8 mouse cellular contexts compared by ENCODE assay signal in the genomic region with DNA sequence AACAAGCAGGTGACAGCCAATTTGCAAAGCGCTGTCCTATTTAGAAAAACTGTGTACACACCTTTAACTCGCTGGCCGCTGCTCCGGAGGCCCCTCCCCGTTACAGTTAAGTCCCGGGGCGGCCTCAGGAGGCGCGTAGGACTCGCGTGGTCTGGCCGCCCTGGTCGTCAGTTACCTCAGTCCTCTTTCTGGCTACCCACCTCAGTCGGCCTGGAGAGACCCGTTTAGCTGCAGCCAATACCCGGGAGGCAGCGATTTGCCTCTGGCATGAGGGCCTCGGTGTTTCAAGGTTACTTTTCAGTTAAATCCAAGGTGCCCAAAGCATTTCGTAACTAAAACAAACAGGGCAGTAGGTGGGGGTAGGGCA. TPM values are rescaled to one million over a fixed set of nuclear protein-coding genes. Genes with fewer than 3 reads are reported as not detected.
DNase-seq lines count a peak whose midpoint lies in the region; ATAC-seq and TF ChIP-seq lines count a peak whose summit lies in the region.

Foxa2 (minus strand) TSS at position 171 of the 367 bp plus-strand sequence.

- H3K4me1 ChIP-seq in forebrain, postnatal 0 days (ENCODE audit: insufficient read depth) = no peaks in the 10 kb centered on the region
- no peaks in the 10 kb centered on the region for H3K4me1 ChIP-seq in liver, postnatal 0 days (ENCODE audit: insufficient read depth)

- no peak within 1 kb of the TSS for H3K9ac ChIP-seq in forebrain, postnatal 0 days
- peak within 1 kb of the TSS; percentile 59 for H3K9ac ChIP-seq in liver, postnatal 0 days (replicated peaks)

- no peak for TF ChIP-seq EP300 in liver, postnatal 0 days (IDR thresholded peaks at IDR 0.05; ENCODE audit: low read depth)

- H3K27ac ChIP-seq in forebrain, postnatal 0 days (ENCODE audit: low read depth, low read length) = no peak within 1 kb of the TSS
- peak within 1 kb of the TSS; percentile 90 for H3K27ac ChIP-seq in liver, postnatal 0 days (ENCODE audit: low read depth)

- peak within 1 kb of the TSS; percentile 28; the same call in 1 of the 2 replicates for H3K4me2 ChIP-seq in forebrain, postnatal 0 days (ENCODE audit: low read depth)
- peak within 1 kb of the TSS; percentile 70 for H3K4me2 ChIP-seq in liver, postnatal 0 days (ENCODE audit: low read depth, low read length)

- TF ChIP-seq CTCF in forebrain, postnatal 0 days (IDR thresholded peaks at IDR 0.05; ENCODE audit: low read depth) = no peak
- no peak for TF ChIP-seq CTCF in liver, postnatal 0 days (IDR thresholded peaks at IDR 0.05; ENCODE audit: low read depth)

- peak; percentile 28 for DNase-seq in kidney, adult 18-20 months
- no peak for DNase-seq in kidney, postnatal 14 days
- no peak for DNase-seq in forebrain, postnatal 0 days
- peak; percentile 49 for DNase-seq in liver, postnatal 0 days
- peak; percentile 14 for DNase-seq in retina, embryonic 14.5 days (ENCODE audit: low spot score)
- no peak for DNase-seq in ovary, adult 18-20 months (ENCODE audit: low spot score)
- DNase-seq in frontal cortex, postnatal 36 days (ENCODE audit: low spot score in 2 of 2) = no peak

- H3K27me3 ChIP-seq in forebrain, postnatal 0 days (ENCODE audit: insufficient read depth, low read length) = peaks cover 95% of the 10 kb centered on the region
- H3K27me3 ChIP-seq in liver, postnatal 0 days (ENCODE audit: insufficient read depth, low read length) = peaks cover 46% of the 10 kb centered on the region

- ATAC-seq in forebrain, postnatal 0 days = no peak
- peak; percentile 57 for ATAC-seq in liver, postnatal 0 days
- no peak for ATAC-seq in frontal cortex, adult (ENCODE audit: low TSS enrichment)

- H3K36me3 ChIP-seq in forebrain, postnatal 0 days (ENCODE audit: insufficient read depth) = no peaks in the 10 kb centered on the region
- H3K36me3 ChIP-seq in liver, postnatal 0 days (replicated peaks; ENCODE audit: insufficient read depth, low read length) = no peaks in the 10 kb centered on the region

- 1% methylated on average over 19 of the region's 19 CpGs for WGBS in forebrain, postnatal 0 days
- 2% methylated on average over 19 of the region's 19 CpGs for WGBS in liver, postnatal 0 days (ENCODE audit: insufficient replicate concordance)

- 0 out of 2 replicates have a peak within 1 kb of the TSS, but pooled peaks have one; percentile 9 for H3K4me3 ChIP-seq in forebrain, postnatal 0 days (ENCODE audit: low read depth, low read length)
- H3K4me3 ChIP-seq in liver, postnatal 0 days (ENCODE audit: low read depth, low read length) = peak within 1 kb of the TSS; percentile 54

- no peaks in the 10 kb centered on the region for H3K9me3 ChIP-seq in forebrain, postnatal 0 days (ENCODE audit: low read length)
- no peaks in the 10 kb centered on the region for H3K9me3 ChIP-seq in liver, postnatal 0 days (ENCODE audit: low read length)

RNA-seq across cellular contexts. Expression of gene Foxa2, which starts in this region (rescaled TPM):
- total RNA-seq in forebrain, postnatal 0 days (2014; rRNA removed) = 0.48 and 0.85 TPM in 2 replicates
- polyA plus RNA-seq in forebrain, postnatal 0 days (2015; fragmentation: Nextera tagmentation; extraction: Ambion mirVana) = 0.26 and 0.30 TPM in 2 replicates
- polyA plus RNA-seq in liver, postnatal 0 days (2015; fragmentation: Nextera tagmentation; extraction: Ambion mirVana) = 10.1 and 12.6 TPM in 2 replicates

Comparison
In these comparisons a context has a peak if more than half of its experiments do, and no peak if none do; other contexts are left out.
1. DNase-seq: peak in kidney, adult 18-20 months (single experiment), liver, postnatal 0 days (single experiment) and retina, embryonic 14.5 days (single experiment); none in kidney, postnatal 14 days (single experiment), forebrain, postnatal 0 days (single experiment), ovary, adult 18-20 months (single experiment) and frontal cortex, postnatal 36 days (0 of 2).